Mouse (Mus musculus) retina, postnatal 1 day (tissue): ENCODE measurements around the gene Pkn1.

ENCODE experiments used
- DNase-seq: peaks from one replicate; pipeline ENCODE4 v3.0.0-alpha.2; 2012

Pkn1 gene

GRCm38 (mm10) chr8:83652030-83652743 lies 46.8 kb downstream of the Pkn1 start, which contains the start of gene Gipc1:
TSS of gene Gipc1 (plus strand) at chr8:83652677.
- DNase-seq, result peak; percentile 100

GRCm38 (mm10) chr8:83649699-83650098 lies 49.3 kb downstream of the Pkn1 start:
- DNase-seq, result no peak

DNA sequence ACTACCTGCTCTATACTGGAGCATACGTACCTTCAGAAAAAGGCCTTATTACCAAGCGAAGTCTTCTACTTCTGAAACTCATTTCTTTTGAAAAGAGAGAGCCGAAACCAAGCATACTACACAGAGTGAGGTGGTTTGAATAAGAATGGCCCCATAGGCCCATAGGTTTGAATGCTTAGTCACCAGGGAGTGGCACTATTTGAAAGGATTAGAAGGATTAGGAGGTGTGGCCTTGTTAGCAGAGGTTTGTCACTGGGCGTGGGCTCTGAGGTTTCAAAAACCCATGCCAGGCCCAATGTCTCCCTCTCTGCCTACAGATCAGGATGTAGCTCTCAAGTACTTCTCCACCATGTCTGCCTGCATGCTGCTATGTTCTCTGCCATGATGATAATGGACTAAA lies 50.9 kb downstream of the Pkn1 start:
- DNase-seq, result no peak

DNA sequence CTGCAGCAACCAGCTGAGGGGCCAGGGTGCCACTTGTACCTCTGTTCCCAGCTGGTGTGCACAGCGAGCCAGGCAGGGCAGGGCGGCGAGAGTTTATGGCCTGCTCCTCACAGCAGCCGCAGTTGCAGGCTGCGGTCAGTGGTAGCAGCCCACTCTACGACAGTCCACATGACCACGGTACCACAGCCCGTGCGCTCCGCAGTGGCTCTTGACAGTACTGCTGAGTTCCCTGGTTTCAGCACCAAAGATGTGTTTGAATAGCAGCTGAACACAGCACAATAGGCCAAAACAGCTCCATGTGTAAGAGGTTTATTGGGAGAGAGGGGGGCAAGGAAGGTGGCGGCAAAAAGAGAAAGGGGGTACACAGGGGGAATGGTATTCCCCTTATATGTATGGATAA lies 51.5 kb downstream of the Pkn1 start:
- DNase-seq, result no peak

DNA sequence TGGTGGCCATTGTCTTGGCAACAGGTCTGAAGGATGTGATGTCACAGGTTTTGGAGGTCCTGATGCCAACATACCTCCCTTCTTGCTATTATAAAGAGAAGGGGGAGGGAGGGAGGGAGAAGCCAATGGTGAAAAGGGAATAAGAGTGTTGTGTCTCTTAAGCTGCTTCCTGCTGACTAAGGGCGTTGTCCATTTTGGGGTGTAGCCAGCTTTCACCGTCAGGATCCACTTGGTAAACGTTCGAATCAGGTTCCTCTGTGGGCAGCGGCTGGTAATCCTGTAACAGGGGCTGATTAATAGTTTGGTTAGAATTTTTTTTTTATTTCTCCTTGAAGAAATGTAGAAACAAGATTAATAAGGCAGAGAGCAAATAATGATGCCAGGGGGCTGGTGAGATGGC lies 59.3 kb downstream of the Pkn1 start:
- DNase-seq, result no peak

DNA sequence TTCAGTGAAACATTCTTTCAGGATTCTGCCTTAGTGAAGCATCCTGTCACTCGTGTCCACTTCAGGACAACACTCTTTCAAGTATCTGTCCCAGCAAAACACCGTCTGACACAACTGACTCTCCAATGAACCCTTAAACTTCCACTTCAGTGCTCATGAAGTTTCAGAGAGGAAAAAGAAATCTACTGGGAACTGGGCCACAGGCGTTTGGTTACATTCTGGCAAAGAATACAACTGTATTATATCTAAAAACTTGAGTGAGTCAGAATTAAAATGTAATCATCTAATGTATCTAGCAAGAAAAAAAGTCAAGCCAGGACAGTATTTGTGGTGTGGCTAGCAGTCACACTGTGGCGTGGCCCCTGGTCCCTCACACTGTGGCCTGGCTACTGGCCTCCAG lies 60.1 kb downstream of the Pkn1 start:
- DNase-seq, result no peak

DNA sequence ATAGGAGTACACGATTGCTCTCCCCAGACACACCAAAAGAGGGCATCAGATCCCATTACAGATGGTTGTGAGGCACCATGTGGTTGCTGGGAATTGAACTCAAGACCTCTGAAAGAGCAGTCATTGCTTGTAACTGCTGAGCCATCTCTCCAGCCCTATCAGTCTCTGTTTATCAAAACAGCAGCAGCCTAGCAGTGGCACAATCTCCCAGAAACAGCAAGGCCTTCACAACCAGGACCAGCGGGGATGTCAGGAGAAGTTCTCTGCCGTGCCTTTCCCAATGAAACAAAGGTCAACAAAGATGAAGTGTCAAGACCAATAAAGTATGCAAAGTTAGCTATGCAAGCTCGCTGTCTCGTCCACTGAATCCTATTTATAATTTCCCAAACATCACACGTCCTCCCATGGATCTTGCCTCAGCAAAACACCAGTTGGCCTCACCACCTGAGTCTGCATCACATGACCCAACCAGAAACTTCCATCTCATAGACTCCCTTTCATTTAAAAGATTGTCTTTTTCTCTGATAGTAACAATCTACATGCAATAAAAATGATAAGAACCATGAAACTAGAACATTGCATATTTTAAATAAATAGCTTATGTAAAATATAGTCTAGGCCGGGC lies 66.8 kb downstream of the Pkn1 start:
- no peak for DNase-seq

- DNase-seq, result no peak
Measured at GRCm38 (mm10) chr8:83625676-83626299, 73.2 kb downstream of the Pkn1 start.

GRCm38 (mm10) chr8:83624739-83625138 lies 74.2 kb downstream of the Pkn1 start:
- peak; percentile 54 for DNase-seq

- no peak for DNase-seq
Measured at GRCm38 (mm10) chr8:83623549-83623948, 75.4 kb downstream of the Pkn1 start.

DNA sequence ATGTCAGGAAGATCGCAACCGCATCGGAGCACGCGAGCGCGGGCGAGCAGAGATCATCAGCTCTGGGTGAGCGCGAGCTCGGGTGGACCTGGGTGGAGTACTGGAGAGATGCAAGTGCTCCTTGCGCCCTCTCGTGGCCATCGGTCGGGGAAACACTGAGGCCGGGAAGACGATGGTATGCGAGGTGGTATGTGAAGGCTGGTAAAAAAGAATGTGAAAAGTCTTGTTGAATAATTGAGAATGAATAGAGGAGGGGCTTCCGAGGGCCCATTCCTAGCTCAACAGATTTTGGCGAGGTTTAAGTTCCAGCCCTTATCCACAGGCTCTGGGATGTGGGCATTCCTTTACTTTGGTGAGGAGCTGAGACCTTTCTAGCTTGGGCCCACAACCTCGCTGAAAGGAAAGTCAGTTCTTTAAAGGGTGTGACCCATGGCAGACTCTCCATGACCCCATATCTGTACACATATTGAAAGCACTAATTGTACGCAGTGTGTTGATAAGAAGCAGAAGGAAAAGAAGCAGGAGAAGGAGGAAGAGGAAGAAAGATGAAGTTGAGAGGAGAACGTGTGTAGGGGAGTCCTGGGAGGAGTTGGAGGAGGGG lies 76.5 kb downstream of the Pkn1 start:
- peak; percentile 91 for DNase-seq

DNA sequence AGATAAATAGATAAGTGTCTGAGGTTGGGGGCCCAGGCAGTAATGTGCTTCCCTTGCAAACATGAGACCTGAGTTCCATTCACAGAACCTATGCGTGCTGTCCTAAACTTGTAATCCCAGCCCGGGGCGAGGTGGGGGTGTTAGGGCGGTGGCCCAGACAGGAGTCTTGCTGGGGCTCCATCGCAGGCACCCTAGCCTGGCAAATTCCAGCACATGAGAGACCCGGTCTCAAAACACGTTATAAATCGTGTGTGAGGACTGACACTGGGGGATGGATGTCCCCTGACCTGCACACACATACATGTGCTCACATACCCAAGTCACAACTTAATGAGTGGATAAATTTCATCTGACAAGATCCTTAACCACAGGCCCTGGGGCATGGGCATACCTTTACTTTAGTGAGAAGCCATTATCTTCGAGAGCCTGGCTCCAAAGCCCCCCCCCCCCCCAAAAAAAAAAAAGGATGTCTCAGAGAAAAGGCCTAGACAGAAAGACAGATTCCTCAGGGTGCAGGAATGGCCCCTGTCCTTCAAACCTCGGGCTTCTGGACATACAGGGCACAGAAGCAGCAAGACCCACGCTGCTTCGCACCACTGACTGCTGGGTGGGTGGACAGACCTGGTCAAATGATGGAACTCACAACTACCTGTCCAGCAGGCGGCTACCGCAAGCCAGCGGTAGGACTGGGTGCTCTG lies 77.1 kb downstream of the Pkn1 start:
- DNase-seq, result peak; percentile 17

GRCm38 (mm10) chr8:83619568-83620285 lies 79.3 kb downstream of the Pkn1 start:
- DNase-seq, result no peak

DNA sequence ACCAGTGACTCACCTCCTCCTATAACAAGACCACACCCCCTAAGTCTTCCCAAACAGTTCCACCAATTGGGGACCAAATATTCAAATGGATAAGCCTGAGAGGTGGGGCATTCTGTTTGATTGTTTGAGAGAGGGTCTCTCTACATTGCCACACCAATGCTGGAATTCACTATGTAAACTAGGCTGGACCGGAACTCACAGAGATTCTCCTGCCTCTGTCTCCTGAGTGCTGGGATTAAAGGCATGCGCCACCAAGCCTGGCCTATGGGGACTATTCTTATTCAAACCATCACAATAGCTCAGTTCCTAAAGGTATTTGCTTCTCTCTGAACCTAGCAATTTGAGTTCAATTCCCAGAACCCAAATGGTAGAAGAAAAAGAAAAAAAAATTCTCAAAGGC lies 80.4 kb downstream of the Pkn1 start:
- no peak for DNase-seq

DNA sequence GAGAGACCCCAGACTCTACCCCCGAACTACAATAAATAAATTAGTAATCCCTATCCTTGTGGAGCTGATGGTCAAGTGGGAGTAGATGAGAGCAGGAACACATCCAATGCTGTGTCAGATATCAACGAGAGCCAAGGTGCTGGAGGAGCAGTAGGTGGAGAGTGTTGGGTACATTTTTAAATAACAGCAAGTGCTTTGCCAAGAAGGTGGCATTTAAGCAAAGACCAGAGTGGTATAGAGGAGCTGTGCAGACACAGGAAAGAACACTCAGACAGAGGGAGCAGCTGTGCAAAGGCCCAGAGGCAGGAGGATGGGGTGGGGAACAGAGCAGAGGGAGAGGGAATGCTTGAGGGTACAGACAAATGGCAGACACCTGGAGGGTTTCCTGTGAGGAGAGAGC lies 81.9 kb downstream of the Pkn1 start:
- no peak for DNase-seq

- DNase-seq, result no peak
Measured at GRCm38 (mm10) chr8:83616625-83617024, 82.4 kb downstream of the Pkn1 start.
